Mouse (Mus musculus) brain, embryonic 14.5 days (tissue): ENCODE results near the gene Osbpl3. TPM values are rescaled to one million over a fixed set of nuclear protein-coding genes. Genes with fewer than 3 reads are reported as not detected.

Source experiments
- DNase-seq: peaks from one replicate; pipeline ENCODE4 v3.0.0-alpha.2; 2011; ENCODE audit warnings: low read depth
- CTCF ChIP-seq: fragments of 200-500 bp; IDR thresholded peaks from 2 replicates; pipeline ENCODE4 v1.5.1; 2012; ENCODE audit warnings: inconsistent platforms, mild to moderate bottlenecking, moderate library complexity, borderline replicate concordance; ENCODE audit not compliant: insufficient read depth, insufficient read length; ENCODE audit errors: extremely low read depth
- POLR2A ChIP-seq: fragments of 200-500 bp; IDR thresholded peaks from 2 replicates; pipeline ENCODE4 v1.6.1; 2012; ENCODE audit warnings: mild to moderate bottlenecking, inconsistent platforms, borderline replicate concordance; ENCODE audit not compliant: poor library complexity, insufficient read depth, insufficient read length, severe bottlenecking; ENCODE audit errors: extremely low read depth
- polyA plus RNA-seq: library from polyadenylated mRNA; depleted of rRNA; stranded (reverse); fragments of >200 nt; gene quantifications from 2 replicates; pipeline ENCODE4 v1.2.3, GENCODE M21; 2012

Osbpl3 gene
- polyA plus RNA-seq, 1 experiment = 8.5 TPM

DNA sequence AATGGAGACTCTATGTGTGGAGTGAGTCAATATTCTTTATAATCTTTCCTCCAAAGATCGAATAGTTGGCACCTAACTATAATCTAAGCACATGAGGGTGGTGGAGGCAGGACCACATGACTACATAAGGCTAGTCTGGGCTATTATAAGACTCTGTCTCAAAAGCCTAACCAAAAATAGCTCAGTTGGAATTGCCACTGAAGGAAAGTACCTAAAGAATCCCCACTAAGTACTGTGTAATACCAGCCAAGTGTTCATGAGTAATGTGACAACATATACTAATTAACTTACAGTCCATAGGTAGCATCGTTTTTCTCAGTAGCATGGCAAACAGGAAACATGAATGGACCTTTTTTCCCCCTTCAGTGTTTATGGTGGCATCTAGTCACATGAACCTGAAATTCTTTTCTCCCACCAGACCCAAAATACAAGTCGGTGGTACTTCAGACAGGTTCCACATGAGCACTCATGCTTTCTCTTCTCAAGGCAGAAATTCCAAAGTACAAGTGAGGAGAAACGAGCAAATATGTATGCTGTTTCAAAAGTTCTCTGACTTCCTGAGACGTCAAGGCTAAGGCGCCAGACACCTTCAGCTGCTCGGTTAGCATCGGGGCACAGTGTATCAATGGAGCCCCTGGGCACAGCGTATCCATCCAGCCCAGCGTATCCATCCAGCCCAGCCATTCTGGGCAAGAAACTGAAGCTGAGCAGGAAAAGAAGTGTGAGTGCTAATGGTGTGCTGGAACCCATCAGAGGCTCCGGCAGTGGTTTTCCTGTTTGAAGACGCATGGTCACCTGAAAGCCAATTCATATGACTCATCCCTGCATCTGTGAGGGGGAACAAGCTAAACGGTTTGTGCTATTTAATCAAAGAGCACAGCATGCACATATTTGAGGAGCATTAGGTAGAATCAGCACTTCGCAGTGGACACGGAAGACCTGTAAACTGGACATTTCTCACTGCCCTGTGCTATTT is 120.9 kb downstream of the Osbpl3 start:
- TF ChIP-seq CTCF (no peak), POLR2A (no peak)
- no peak for DNase-seq

DNA sequence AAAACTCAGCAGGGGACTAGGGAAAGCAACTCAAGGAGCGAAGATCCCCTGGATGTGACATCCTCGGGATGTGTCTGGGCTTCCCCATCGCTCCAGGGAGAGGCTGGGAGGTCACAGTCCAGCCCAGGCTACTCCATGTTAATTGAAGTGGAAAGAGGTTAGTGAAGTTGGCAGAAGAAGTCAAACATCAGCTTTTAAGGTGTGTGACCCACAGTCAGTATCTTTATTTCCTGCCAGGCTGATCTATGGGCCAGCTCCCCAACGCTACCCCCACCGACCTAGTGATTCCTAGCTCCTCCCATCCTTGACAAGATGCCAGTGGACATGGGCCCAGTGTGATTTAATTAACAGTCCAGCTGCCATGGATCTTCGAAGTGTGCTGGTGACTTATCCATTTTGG is 122.7 kb downstream of the Osbpl3 start:
- TF ChIP-seq POLR2A = no peak
- TF ChIP-seq CTCF = no peak
- DNase-seq = no peak

DNA sequence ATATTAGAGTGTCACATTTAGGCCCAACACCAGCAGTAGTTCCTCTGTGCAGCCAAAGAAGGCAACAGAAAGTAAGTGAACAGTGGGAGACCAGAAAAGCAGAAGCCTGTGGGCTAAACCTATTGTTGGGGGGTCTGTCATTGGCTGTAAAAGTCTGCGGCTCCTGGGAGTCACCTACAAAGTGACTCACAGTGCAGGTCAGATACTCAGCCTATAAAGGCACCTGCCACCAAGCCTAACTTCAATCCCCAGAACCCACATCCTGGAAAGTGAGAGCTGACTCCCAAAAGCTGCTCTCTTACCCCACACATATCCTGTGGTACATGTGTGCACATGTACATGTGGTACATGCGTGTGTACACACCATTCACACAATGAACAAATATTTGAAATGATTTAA is 124.5 kb downstream of the Osbpl3 start:
- no peak for DNase-seq
- TF ChIP-seq POLR2A (no peak), CTCF (no peak)

DNA sequence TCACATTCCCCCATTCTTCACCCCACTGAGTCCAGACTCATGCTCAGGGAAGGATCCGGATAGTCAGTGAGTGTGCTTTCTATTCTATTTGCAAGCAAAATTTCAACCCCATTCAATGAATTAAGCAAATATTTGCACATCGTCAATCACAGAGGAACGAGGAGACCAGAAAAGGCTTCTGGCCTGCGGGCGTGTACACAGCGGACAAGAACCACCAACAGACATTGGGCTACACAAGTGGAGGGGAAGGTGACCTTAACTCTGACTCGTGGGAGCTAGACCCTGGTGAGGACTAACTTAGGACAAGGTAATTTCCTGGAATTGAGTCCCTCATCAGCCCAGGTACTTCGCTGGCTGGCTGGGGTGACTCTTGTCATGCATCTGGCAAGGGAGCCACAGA is 126.6 kb downstream of the Osbpl3 start:
- DNase-seq = no peak
- TF ChIP-seq CTCF = no peak
- no peak for TF ChIP-seq POLR2A

DNA sequence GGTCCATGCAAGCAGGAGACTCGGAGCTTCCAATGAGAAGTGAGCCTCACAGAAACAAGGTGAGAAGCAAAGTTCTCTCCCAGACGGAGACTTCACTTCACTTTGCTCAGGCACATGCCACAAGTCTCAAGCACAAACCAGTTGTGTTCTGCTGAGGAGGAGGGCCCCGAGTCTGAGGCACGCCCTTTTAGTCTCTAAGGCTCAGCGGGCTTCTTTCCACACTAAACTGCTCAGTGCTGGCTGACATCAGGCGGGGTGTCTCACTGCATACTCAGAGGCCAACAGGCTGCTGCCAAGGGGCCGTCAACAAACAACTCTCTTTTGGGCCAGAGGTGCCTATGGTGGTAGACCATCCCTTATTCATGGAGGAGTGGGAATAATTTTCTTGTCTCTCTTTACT is 127.1 kb downstream of the Osbpl3 start:
- no peak for TF ChIP-seq CTCF
- peak; percentile 36 for DNase-seq

DNA sequence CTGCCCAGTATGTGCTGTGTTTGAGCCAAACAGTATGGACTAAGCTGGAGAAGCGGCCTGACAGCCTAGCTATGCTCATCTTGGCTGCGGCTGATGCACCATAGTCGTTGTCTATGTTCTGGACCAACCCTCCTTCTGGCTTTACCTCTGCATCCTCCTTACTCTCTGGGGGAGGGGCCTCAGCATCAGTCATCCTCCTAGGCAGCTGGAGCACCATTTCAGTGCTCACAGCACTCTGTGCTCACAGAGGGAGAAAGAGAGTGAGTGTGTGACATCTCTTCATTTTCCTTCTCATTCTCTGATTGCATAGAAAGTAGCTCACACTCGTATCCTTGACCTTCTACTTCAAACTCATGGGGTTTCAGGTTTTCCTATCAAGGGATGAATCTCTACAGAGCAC is 129.8 kb downstream of the Osbpl3 start:
- TF ChIP-seq CTCF = no peak
- DNase-seq = no peak

DNA sequence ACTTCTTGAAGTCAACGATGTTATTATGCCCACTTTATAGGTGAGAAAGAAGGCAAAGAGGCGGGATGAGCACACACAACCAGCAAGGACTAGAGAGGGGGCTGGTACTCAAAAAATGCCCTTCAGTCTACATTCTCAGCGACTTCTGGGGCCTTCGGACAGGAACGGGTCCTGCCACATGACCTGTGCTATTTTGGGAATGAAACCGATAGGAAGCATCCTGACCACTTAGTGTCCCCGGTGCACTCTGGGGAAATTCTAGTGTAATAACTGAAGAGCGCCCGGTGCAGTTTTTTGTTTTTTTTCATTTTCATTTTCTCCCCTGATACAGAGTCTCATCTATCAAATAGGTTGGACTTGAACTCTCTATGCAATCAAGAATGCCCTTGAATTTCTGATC is 130.5 kb downstream of the Osbpl3 start:
- no peak for DNase-seq
- TF ChIP-seq CTCF (no peak), POLR2A (no peak)

DNA sequence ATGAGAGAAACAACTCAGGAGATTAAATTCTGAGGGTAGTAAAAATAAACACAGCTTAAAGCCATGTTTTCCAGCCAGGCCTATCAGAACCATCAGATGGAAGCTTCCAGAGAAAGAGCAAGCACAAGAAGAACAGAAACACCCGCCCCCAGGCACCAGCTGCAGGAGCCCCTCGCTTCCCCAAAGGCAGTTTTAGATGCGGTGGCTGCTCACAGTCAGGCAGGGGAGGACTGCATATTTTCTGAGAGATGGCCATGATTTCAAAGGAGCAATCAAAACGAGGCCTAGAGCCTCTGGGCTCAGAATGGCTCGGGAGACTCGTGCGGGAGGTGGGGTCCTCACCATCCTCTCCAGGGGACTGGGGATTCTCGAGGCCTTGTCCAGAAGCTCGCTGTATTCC is 133.4 kb downstream of the Osbpl3 start:
- TF ChIP-seq POLR2A (no peak), CTCF (no peak)
- no peak for DNase-seq

DNA sequence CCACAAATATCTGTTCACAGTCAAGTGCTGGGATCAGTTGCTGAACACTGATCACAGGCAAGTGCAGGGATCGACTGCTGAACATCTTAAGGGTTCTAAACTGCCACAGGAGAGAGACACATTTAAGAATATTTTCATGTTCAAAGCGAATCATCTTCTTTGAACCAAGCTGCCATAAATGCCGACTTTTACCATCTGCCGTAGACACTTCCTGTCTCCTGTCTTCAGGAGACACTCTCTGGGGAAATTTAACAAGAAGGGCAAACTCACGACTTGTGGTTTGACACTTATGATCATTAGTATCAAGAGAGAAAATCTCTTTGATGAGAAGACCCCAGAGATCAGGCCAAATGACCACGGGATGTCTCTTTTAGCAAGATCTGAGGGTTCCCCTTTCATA is 134.3 kb downstream of the Osbpl3 start:
- TF ChIP-seq POLR2A = no peak
- no peak for TF ChIP-seq CTCF
- peak; percentile 38 for DNase-seq

DNA sequence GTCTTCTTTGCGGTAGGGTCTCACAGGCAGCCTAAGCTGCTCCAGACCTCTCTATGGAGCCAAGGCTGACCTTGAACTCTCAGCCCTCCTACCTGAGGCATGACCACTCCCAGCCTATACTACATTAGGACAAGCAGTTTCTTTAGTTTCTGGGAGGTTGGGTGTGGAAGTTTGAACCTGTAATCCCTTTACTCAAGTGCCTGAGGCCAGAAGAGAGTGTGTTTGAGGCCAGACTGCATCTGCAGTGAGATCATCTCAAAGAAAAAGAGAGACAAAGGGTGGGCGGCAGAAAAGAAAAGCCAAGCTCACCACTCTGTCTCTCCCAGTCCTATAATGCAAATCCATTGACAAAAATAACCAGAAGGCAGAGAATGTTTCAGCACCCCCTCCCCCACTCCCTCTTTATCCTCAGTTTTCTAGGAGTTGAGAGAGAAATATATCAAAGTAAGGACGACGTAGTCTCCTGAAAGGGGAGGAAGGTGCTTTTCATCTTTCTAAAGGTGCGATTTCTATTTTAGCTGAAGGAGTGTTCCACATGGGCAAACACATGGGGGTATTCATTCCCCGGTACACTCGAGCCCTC is 137.3 kb downstream of the Osbpl3 start:
- TF ChIP-seq POLR2A = no peak
- TF ChIP-seq CTCF = no peak
- DNase-seq = peak; percentile 34

DNA sequence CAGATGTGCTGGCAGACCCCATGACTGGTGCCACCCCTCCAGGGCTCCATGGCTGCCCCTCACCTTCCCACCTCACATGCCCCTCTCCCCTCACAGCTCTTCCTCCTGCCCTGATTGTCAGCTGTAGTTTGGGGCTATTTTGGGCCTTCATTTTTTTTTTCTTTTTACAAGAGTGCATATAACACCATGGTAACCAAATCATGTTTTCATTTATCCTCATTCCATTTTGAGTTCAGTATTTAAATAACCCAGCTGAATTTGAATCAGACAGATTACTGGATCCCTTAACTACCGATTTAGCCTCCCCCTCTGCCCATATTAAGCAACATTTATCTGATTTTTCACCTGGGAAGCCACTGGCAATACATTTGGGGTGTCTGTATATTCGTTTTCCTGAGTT is 137.9 kb downstream of the Osbpl3 start:
- TF ChIP-seq CTCF (no peak), POLR2A (no peak)
- DNase-seq = no peak

DNA sequence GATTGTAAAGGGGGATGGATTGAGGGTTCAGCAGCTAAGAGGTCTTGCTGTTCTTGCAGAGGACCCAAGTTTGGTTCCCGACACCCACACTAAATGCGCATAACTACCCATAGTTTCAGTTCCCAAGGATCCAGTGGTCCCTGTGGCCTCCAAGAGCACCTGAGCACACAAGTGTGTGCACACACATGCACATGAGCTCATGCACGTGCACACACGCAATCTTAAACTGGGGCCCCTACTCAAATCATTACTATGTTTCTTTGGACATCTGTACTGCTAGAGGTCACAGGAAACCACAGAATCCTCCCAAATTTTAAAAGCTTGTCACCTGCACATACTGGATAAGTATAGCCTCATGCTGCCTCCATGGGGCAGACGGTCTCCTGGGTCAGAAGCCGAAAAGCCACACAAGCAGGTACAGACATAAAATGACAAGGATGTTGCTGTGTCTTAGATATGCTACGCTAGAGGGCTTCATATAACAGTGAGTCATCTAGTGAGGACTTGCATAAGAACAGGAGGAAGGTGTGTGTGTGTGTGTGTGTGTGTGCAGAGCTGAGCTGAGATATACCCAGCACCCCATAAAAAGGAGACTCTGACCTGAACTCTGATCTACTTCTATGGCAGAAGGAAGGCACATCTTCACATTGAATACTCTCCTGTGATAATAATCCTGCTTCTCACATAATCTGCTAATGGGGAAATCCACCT is 139.1 kb downstream of the Osbpl3 start:
- no peak for DNase-seq
- TF ChIP-seq POLR2A = no peak
- TF ChIP-seq CTCF = no peak

DNA sequence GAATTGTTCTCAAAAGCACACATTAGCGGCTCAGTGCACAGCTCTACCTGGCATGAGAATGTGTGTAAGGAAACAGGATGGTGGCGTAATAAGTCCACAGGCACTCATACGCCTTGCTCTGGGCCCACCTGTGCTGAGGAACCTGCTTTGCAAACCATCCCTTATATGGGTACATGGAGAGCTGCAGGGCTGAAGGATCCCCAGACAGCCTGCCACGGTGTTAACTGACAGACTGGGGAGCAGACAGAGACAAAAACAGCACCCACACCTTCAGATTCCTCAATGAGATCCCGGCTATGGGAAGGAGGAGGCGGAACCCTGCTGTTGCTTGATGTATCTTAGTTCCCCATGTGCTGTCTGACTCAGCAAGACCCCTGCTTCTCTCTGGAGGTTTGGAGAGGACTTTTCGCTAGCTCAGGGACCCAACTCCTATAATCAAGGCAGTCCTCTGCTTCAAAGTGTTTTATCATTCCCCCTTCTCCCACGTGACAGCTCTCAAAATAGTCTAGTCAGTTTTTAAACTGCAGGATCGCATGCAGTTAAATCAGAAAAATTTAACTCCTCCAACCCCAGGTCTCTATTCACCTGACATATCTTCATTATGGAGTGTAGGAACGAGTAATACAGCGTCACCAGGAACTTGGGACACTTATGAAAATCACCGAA is 141.5 kb downstream of the Osbpl3 start:
- DNase-seq = no peak
- TF ChIP-seq CTCF (no peak), POLR2A (no peak)
